Mouse (Mus musculus) T-helper 17 cell (primary cell): ENCODE results near the gene Prpf4b.

Source experiments
- in situ Hi-C, 2 experiments: fragments of 300-600 bp; cut with MboI, MseI; formaldehyde crosslinking; loops; 1 replicate in 1 of 2; 2 replicates in 1 of 2; pipeline ENCODE4 v1.15.1; 2025; ENCODE audit warnings: high pct_unique_total_duplicates in 2 of 2

Gene Prpf4b

GRCm38 (mm10) chr13:34875166-34875710 is at the start of gene Prpf4b:
TSS of gene Prpf4b (plus strand) at chr13:34875302.
- in situ Hi-C loops, result loop anchor here in 1 of 2 experiments (10.0 kb wide), 1 partner anchor 850 kb away; no protein-coding TSS in a partner anchor

DNA sequence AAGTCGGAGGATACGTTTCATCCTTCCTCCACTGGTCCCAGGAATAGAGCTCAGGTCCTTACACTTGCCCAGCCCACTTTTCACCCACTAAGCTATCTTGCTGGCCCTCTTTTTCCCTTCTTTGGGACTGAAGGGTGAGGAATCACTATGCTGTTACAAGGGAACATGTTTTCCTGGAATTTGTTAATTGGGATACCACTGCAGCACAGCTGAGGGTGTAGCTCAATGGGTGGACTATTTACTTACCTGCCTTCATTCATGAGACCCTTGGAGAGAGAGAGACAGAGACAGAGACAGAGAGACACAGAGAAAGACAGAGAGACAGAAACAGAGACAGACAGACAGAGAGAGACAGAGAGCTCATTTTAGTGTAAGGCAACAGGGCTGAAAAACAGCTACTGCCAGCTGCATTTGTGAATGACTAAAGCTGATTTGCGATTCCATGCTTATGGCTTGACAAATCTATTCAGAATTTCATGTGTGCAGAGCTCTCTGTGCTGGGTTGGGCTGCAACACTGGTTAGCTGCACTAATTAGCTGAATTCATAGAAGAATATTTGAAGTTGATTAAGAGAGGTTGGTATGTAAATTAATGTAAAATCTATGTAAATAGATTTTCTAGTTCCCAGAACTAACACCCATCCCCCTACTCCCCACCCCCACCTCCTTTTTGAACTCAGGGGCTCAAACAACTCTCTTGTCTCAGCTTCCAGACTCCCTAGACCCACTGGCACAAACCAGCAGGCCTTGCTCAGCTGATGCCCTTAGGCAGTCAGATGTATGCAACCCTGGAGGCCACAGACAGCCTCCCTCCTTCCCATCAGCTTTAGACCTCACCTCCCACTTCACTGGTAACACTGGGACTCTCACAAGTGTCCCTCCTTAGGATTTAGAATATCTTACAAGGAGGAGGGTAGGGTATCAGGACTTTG is 48.1 kb upstream of the Prpf4b start:
- in situ Hi-C loops, result no loop called here

GRCm38 (mm10) chr13:34827988-34828882 is 46.9 kb upstream of the Prpf4b start:
- in situ Hi-C loops, result no loop called here

GRCm38 (mm10) chr13:34842851-34843250 is 32.3 kb upstream of the Prpf4b start:
- in situ Hi-C loops, result no loop called here

- in situ Hi-C loops, result loop anchor here in 1 of 2 experiments (25.0 kb wide), 1 partner anchor 813 kb away; the partner anchor contains the start of gene Bphl
Measured at GRCm38 (mm10) chr13:34850759-34851158, 24.3 kb upstream of the Prpf4b start.

- in situ Hi-C loops, result loop anchor here in 1 of 2 experiments (25.0 kb wide), 1 partner anchor 814 kb away; the partner anchor contains the start of gene Bphl
Measured at GRCm38 (mm10) chr13:34851191-34851784, 23.8 kb upstream of the Prpf4b start.

DNA sequence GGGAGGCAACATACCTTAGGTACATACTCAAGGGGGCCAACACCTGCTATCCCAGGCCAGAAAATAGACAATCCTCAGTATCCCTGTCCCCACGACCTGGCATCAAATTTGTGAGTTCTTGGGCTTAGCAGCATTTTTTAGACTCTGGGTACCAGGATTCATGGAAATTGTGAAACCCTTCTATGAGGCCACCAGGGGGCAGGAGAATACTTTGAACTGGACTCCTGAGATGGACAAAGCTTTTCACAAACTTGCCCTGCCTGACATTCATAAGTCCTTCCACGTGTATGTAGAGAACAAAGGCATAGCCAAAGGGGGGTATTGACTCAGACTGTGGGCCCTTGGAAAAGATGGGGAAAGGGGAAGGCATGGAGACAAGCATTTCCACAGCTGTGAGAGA is 17.6 kb upstream of the Prpf4b start:
- in situ Hi-C loops, result loop anchor here in 1 of 2 experiments (5.0 to 25.0 kb wide), 2 partner anchors 205 to 820 kb away; partner anchors contain the start of genes Bphl and Pxdc1

DNA sequence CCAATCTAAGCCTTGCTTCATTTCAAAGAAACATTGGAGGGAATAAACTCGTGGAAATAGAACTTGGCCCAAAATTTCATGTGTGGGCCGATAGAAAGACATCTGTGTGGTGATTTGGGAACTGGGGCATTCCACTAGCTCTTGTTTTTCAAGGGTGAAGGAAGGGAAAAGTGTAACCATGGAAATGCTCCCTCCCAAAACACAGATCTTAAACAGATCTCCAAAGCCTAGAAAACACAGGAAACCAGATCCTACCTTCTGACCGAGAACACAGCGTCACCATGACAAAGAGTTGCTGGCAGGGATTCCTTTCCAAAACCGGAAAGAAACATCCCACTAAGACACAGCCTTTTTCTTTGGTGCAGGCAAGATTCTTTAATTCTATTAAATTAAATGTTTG is 15.7 kb upstream of the Prpf4b start:
- in situ Hi-C loops, result loop anchor here in 1 of 2 experiments (5.0 to 25.0 kb wide), 2 partner anchors 207 to 822 kb away; partner anchors contain the start of genes Bphl and Pxdc1

DNA sequence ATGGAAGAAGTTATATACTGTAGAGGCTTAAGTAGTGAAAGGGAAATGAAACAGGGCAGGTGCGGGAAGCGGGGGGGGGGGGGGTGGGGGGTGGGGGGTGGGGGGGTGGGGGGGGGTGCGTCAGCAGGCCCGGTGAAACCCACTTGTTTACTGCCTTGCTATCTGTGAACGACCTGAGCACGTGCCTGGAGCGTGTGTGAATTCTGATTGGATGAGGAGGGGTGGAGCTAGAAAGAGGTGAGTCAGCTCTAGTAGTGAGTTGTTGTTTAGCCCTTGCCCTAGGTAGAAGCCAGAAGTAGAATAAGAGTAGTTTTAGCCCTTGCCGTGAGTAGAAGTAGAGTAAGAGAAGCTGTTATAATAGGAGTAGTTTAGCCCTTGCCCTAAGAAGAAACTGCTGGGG is 13.9 kb upstream of the Prpf4b start:
- in situ Hi-C loops, result loop anchor here (5.0 to 25.0 kb wide), 4 partner anchors 669 to 824 kb away; partner anchors contain the start of gene Bphl (in 1 of the 2)

DNA sequence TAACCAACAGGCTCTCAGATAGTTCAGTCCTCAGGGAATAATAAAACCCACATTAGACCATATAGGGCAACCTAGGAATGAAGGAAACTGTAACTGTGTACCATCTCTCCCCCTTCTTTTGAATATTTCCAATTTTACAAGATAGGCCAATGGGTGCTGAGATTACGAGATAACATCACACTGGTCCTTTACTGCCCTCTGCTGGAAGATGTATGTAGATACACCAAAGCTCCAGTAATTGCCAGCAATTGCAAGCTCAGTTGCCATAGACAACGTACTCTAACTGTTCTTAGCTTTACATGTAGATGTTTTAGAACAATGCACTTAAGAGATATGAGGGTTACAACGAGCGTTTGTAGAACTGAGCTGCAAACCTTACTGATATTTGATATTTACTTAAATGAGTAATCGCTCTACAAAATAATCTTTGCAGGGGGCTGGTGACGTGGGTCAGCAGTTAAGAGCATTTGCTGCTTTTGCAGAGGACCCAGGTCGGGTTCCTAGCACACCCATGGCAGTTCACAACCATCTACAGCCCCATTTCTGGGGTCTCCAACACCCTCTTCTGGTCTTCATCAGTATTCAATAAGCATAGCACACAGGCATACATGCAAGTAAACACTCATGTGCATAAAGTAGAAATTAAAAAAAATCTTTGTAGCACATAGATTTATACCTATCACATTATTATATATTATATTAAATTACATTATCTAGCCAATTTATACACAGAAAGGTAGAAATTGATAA is 10.5 kb upstream of the Prpf4b start:
- in situ Hi-C loops, result loop anchor here (5.0 to 25.0 kb wide), 5 partner anchors 212 to 827 kb away; partner anchors contain the start of genes Bphl (in 1 of the 2) and Pxdc1 (in 1 of the 2)

DNA sequence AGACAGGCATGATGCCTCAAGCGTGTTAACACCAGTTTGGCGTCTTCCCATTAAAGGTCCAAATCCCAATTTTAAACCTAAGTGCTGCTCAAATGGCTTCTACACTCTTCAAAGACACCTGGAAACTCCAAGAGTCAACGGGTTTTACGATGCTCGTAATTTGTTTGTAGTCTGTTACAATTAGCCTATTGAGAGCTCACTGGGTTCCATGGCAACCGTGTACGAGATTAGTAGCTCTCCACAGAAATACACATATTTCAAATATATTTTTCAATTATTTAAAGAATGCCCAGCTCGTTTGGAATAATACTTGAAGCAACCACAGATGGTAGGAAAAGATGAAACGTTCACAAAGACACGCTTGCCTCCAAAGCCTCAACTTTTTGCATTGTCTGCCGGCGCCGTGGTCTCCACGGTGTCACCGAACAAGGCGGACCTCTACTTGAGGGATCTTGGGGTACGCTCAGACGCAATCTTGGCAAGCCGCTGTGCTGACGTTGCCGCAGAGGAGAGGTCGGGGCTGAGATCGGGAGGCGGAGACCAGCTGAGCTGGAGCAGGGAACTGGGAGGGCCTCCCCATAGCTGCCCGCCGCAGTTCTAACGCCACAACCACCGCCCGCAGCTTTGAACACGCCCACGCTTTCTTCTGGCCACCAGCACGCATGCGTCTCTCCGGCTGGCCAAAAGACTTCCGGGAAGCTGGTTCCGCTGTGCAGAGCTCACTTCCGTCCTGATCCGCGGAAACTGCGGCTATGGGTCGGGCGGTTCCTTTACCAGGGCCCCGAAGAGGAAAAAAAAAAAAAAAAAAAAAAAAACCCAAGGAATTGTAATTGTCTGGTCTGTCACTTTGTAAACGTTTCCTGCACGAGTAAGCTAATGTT is 1.1 kb upstream of the Prpf4b start:
- in situ Hi-C loops, result loop anchor here (10.0 to 25.0 kb wide), 2 partner anchors 837 to 849 kb away; partner anchors contain the start of gene Bphl (in 1 of the 2)

DNA sequence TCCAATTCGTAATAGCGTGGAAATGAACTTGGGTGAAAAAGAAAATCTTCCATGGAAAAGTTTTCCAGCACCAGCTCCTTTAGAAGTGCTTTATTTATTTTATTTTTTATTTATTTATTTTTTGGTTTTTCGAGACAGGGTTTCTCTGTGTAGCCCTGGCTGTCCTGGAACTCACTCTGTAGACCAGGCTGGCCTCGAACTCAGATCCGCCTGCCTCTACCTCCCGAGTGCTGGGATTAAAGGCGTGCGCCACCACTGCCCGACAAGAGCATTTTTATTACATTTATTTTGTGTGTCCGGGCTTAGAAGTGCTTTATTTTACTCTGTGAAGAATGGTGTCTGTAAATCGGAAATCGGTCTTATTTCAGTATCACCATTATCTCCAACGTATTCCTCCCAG is 366 bp upstream of the Prpf4b start:
- in situ Hi-C loops, result loop anchor here (10.0 to 25.0 kb wide), 2 partner anchors 837 to 850 kb away; partner anchors contain the start of gene Bphl (in 1 of the 2)

DNA sequence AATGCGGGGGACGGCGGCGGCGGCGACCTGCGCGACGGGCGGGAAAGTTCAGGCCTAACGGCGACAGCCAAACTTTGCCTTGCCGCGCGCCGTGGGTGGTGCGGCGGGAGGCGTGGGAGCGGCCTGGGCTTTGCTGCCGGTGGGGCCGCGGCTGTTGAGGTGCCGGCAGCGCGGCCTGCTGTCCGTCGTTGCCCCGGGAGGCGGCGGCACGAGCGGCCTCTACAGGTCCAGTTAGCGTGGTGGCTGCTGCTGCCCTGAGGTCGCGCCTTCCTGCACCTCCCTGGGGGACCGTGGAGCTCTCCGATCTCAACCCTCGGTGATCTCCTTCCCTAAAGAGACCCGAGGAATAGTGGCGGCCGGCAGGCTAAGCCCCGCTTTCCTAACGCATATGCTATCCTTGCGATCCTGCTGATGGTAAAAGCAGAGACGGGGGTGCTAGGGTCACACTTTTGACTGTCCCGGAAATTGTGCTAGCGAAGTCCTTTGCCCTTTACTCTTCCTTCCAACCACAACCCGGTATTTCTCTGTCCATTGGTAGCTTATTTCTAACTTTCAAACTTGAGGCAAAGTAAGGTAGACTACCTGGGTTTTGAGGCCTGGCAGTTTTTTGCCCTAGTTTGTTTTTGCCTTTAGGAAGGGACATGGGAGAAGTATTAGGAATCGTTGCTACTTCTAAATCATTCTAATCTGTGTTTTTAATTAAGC is 791 bp downstream of the Prpf4b start:
- in situ Hi-C loops, result loop anchor here in 1 of 2 experiments (10.0 kb wide), 1 partner anchor 851 kb away; no protein-coding TSS in a partner anchor

DNA sequence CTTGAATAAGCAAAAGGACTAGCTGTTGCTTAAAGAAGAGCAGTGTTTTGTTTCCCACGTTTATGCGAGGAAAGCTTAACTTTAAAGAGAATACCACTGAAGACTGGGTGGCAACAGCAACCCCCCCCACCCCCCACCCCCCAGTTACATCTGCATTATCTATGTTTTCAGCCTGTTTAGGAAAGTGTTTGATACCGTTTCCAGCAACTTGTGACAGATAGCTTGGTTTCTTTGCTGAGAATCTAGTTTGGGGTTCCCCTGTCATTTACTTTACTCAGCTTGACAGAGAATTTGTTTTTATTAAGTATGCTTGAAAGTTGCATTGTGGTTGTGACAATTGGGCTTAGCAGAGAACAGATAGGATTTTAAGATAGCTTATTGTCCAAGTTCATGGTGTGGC is 1.4 kb downstream of the Prpf4b start:
- in situ Hi-C loops, result loop anchor here in 1 of 2 experiments (10.0 kb wide), 1 partner anchor 852 kb away; no protein-coding TSS in a partner anchor

- in situ Hi-C loops, result loop anchor here in 1 of 2 experiments (5.0 kb wide), 1 partner anchor 94 kb away; no protein-coding TSS in a partner anchor
Measured at GRCm38 (mm10) chr13:34892871-34893270, 17.8 kb downstream of the Prpf4b start.

DNA sequence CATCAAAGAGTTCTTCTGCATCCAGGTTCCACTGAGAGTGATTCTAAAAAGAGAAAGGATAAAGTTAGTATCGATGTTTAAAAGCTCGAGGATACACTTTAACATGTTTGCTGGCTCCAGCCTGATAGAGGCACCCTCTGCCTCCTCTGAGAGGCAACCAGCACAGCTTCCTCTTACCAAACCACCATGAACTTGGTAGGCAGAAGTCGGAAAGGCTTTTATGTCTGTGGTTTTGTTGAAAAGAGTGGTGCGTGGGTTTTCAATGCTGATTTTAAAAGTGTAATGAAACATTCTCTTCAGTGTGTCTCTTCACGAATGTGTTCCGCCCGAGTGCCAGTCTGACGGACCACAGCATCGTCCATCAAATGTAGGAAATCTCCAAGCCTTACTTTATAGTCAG is 39.5 kb downstream of the Prpf4b start:
- in situ Hi-C loops, result no loop called here

GRCm38 (mm10) chr13:34916520-34917167 is 41.5 kb downstream of the Prpf4b start:
- in situ Hi-C loops, result no loop called here
